Mouse (Mus musculus) retina, adult 2 months (tissue): ENCODE measurements around the gene Blcap.

Source experiments
- DNase-seq: peaks from one replicate; pipeline ENCODE4 v3.0.0-alpha.2; 2012; ENCODE audit warnings: low read depth, low spot score

Blcap gene

GRCm38 (mm10) chr2:157520496-157520895 is 50.6 kb downstream of the Blcap start:
- no peak for DNase-seq

- DNase-seq: no peak
These were observed 51.6 kb downstream of the Blcap start for GRCm38 (mm10) chr2:157519452-157519851.

GRCm38 (mm10) chr2:157518451-157518850 is 52.6 kb downstream of the Blcap start:
- no peak for DNase-seq

GRCm38 (mm10) chr2:157517526-157517925 is 53.5 kb downstream of the Blcap start:
- no peak for DNase-seq

GRCm38 (mm10) chr2:157514353-157514752 is 56.7 kb downstream of the Blcap start:
- DNase-seq: no peak

GRCm38 (mm10) chr2:157513737-157514208 is 57.3 kb downstream of the Blcap start:
- no peak for DNase-seq

GRCm38 (mm10) chr2:157512859-157513258 is 58.2 kb downstream of the Blcap start:
- no peak for DNase-seq

- no peak for DNase-seq
These were observed 61.0 kb downstream of the Blcap start for GRCm38 (mm10) chr2:157510031-157510430.

GRCm38 (mm10) chr2:157509182-157509581 is 61.9 kb downstream of the Blcap start:
- DNase-seq: no peak

GRCm38 (mm10) chr2:157506779-157507178 is 64.3 kb downstream of the Blcap start:
- no peak for DNase-seq
